Mouse (Mus musculus): ENCODE measurements around the gene Olfr906. TPM values are rescaled to one million over a fixed set of nuclear protein-coding genes. Genes with fewer than 3 reads are reported as not detected.

Gene Olfr906
- polyA plus RNA-seq, 1 experiment from 2014 or later = not detected

DNA sequence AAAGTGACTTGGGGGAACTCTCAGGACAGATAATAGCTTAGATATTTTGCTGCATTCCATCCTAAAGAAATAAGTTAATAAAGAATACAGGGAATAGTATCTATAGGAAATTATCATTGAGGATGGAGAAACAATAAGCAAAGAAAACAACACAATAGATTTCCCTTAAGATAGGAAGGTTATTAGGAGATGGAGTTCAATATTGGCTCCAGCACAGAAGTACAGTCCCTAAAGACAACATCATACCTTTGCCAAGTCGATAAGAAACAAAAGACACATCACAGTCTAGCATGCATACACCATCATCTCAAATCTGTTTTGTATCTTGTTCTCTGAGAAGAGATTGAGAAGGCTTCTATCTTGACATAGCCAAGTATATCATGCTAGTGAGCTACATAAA is 34.4 kb downstream of the Olfr906 start, which contains the start of gene Olfr911-ps1:
Gene Olfr911-ps1 (plus strand): TSS at position 301 of the 400 bp plus-strand sequence.
- Histone ChIP-seq H3K27me3 (ENCODE audit: control insufficient read depth, insufficient read depth, low read length) (no peaks in the 10 kb centered on the region), H3K4me1 (replicated peaks; ENCODE audit: control insufficient read depth, insufficient read depth) (no peaks in the 10 kb centered on the region), H3K36me3 (ENCODE audit: control insufficient read depth, insufficient read depth, low read length) (no peaks in the 10 kb centered on the region), H3K4me2 (replicated peaks; ENCODE audit: low read depth) (no peak within 1 kb of the TSS), H3K4me3 (ENCODE audit: low read depth, low read length) (no peak within 1 kb of the TSS), H3K9ac (ENCODE audit: low read length) (no peak within 1 kb of the TSS), H3K27ac (replicated peaks) (no peak within 1 kb of the TSS), H3K9me3 (ENCODE audit: control insufficient read depth, low read length) (no peaks in the 10 kb centered on the region)
- ATAC-seq (ENCODE audit: low FRiP score, low TSS enrichment) (no peak), DNase-seq (ENCODE audit: low spot score) (no peak)
- TF ChIP-seq CTCF (IDR thresholded peaks at IDR 0.05; ENCODE audit: low read depth) (no peak), EP300 (optimal IDR thresholded peaks at IDR 0.05) (no peak)
- 58% methylated on average over 1 of the region's 1 CpGs for WGBS

DNA sequence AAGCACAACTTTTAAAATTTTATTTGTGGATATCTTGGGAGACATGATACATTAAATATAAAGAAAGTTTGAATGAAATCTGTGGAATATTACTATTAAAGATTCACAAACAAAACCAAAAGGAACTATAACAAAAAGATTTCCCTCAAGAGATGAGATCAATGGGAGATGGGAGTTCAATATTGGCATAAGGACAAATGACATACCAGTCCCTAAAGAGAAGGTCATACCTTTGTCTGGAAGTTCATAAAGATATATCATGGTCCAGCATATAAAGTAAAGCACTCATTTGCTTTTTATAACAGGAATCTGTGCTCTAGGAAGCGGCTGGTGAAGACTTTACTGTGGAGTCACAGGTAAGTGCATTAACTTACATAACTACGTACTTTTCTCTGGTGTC is 50.7 kb downstream of the Olfr906 start, which contains the start of gene Olfr910:
Gene Olfr910 (plus strand): TSS at position 301 of the 400 bp plus-strand sequence.
- Histone ChIP-seq H3K9me3 (ENCODE audit: control insufficient read depth, low read length) (no peaks in the 10 kb centered on the region), H3K4me1 (replicated peaks; ENCODE audit: control insufficient read depth, insufficient read depth) (no peaks in the 10 kb centered on the region), H3K4me2 (replicated peaks; ENCODE audit: low read depth) (no peak within 1 kb of the TSS), H3K9ac (ENCODE audit: low read length) (no peak within 1 kb of the TSS), H3K36me3 (ENCODE audit: control insufficient read depth, insufficient read depth, low read length) (no peaks in the 10 kb centered on the region), H3K4me3 (ENCODE audit: low read depth, low read length) (no peak within 1 kb of the TSS), H3K27me3 (ENCODE audit: control insufficient read depth, insufficient read depth, low read length) (no peaks in the 10 kb centered on the region), H3K27ac (replicated peaks) (no peak within 1 kb of the TSS)
- 90% methylated on average over 2 of the region's 2 CpGs for WGBS
- no peak for DNase-seq (ENCODE audit: low spot score)
- ATAC-seq (ENCODE audit: low FRiP score, low TSS enrichment) = no peak
- TF ChIP-seq CTCF (IDR thresholded peaks at IDR 0.05; ENCODE audit: low read depth) (no peak), EP300 (optimal IDR thresholded peaks at IDR 0.05) (no peak)

Other genes starting within 250 kb of the Olfr906 start
- gene Olfr143, start 234.3 kb upstream of the Olfr906 start, polyA plus RNA-seq (2015; fragmentation: Nextera tagmentation; extraction: Ambion mirVana) = not detected in 2 replicates
- gene Olfr895, start 219.2 kb upstream of the Olfr906 start, polyA plus RNA-seq (2015; fragmentation: Nextera tagmentation; extraction: Ambion mirVana) = not detected in 2 replicates
- not detected in 2 replicates for gene Olfr896-ps1, start 196.0 kb upstream of the Olfr906 start, polyA plus RNA-seq (2015; fragmentation: Nextera tagmentation; extraction: Ambion mirVana)
- not detected in 2 replicates for gene Olfr25, start 158.0 kb upstream of the Olfr906 start, polyA plus RNA-seq (2015; fragmentation: Nextera tagmentation; extraction: Ambion mirVana)
- not detected in 2 replicates for gene Olfr898, start 138.7 kb upstream of the Olfr906 start, polyA plus RNA-seq (2015; fragmentation: Nextera tagmentation; extraction: Ambion mirVana)
- gene Olfr250, start 120.2 kb upstream of the Olfr906 start, polyA plus RNA-seq (2015; fragmentation: Nextera tagmentation; extraction: Ambion mirVana) = not detected in 2 replicates
- not detected in 2 replicates for gene Olfr251, start 110.0 kb upstream of the Olfr906 start, polyA plus RNA-seq (2015; fragmentation: Nextera tagmentation; extraction: Ambion mirVana)
- gene Olfr147, start 85.4 kb upstream of the Olfr906 start, polyA plus RNA-seq (2015; fragmentation: Nextera tagmentation; extraction: Ambion mirVana) = not detected in 2 replicates
- not detected in 2 replicates for gene Olfr901, start 57.6 kb upstream of the Olfr906 start, polyA plus RNA-seq (2015; fragmentation: Nextera tagmentation; extraction: Ambion mirVana)
- not detected in 2 replicates for gene Olfr902, start 39.4 kb upstream of the Olfr906 start, polyA plus RNA-seq (2015; fragmentation: Nextera tagmentation; extraction: Ambion mirVana)
- not detected in 2 replicates for gene Olfr904, start 23.9 kb upstream of the Olfr906 start, polyA plus RNA-seq (2015; fragmentation: Nextera tagmentation; extraction: Ambion mirVana)
- gene Olfr905, start 16.0 kb upstream of the Olfr906 start, polyA plus RNA-seq (2015; fragmentation: Nextera tagmentation; extraction: Ambion mirVana) = not detected in 2 replicates
- gene Olfr907, start 8.7 kb downstream of the Olfr906 start, polyA plus RNA-seq (2015; fragmentation: Nextera tagmentation; extraction: Ambion mirVana) = not detected in 2 replicates
- gene Olfr911-ps1, start 34.5 kb downstream of the Olfr906 start, polyA plus RNA-seq (2015; fragmentation: Nextera tagmentation; extraction: Ambion mirVana) = not detected in 2 replicates
- not detected in 2 replicates for gene Olfr910, start 50.8 kb downstream of the Olfr906 start, polyA plus RNA-seq (2015; fragmentation: Nextera tagmentation; extraction: Ambion mirVana)
- 0.01 TPM in 1 of 2 replicates, not detected in the other for gene Olfr912, start 93.1 kb downstream of the Olfr906 start, polyA plus RNA-seq (2015; fragmentation: Nextera tagmentation; extraction: Ambion mirVana)
- 0.04 TPM in 1 of 2 replicates, not detected in the other for gene Olfr913, start 105.7 kb downstream of the Olfr906 start, polyA plus RNA-seq (2015; fragmentation: Nextera tagmentation; extraction: Ambion mirVana)
- gene Olfr914, start 118.0 kb downstream of the Olfr906 start, polyA plus RNA-seq (2015; fragmentation: Nextera tagmentation; extraction: Ambion mirVana) = not detected in 2 replicates
- gene Olfr916, start 172.8 kb downstream of the Olfr906 start, polyA plus RNA-seq (2015; fragmentation: Nextera tagmentation; extraction: Ambion mirVana) = 0.02 TPM in 1 of 2 replicates, not detected in the other
- not detected in 2 replicates for gene Olfr917, start 178.8 kb downstream of the Olfr906 start, polyA plus RNA-seq (2015; fragmentation: Nextera tagmentation; extraction: Ambion mirVana)
- not detected in 2 replicates for gene Olfr918, start 187.5 kb downstream of the Olfr906 start, polyA plus RNA-seq (2015; fragmentation: Nextera tagmentation; extraction: Ambion mirVana)
- not detected in 2 replicates for gene Olfr919, start 216.6 kb downstream of the Olfr906 start, polyA plus RNA-seq (2015; fragmentation: Nextera tagmentation; extraction: Ambion mirVana)
- 17.1 and 18.2 TPM in 2 replicates for gene Vwa5a, start 231.2 kb downstream of the Olfr906 start, polyA plus RNA-seq (2015; fragmentation: Nextera tagmentation; extraction: Ambion mirVana)

All from stomach, postnatal 0 days (tissue).